Mouse (Mus musculus) megakaryocyte, embryonic 14.5 days (primary cell): Measurements from ENCODE around the gene Pdilt. TPM values are rescaled to one million over a fixed set of nuclear protein-coding genes. Genes with fewer than 3 reads are reported as not detected.
"Not testable (repeated sequence)": the region's sequence is repeated elsewhere in the genome, so short reads cannot be mapped to it uniquely, and the experiment has no call there.

Source experiments
- H3K27me3 ChIP-seq: replicated peaks from 2 replicates; pipeline ENCODE3; 2012; ENCODE audit warnings: inconsistent platforms
- H3K36me3 ChIP-seq: replicated peaks from 2 replicates; pipeline ENCODE3; 2012; ENCODE audit warnings: low read length, inconsistent platforms, mixed read lengths
- H3K4me1 ChIP-seq: 2 replicates; pipeline ENCODE4 v1.6.1; 2012; ENCODE audit warnings: inconsistent platforms
- H3K4me3 ChIP-seq: replicated peaks from 2 replicates; pipeline ENCODE3; 2012; ENCODE audit warnings: moderate library complexity, mild to moderate bottlenecking, inconsistent platforms
- H3K9me3 ChIP-seq: 2 replicates; pipeline ENCODE4 v1.6.1; 2012; ENCODE audit warnings: inconsistent platforms
- FLI1 ChIP-seq: IDR thresholded peaks from 2 replicates; pipeline ENCODE4 v1.6.1; 2012; ENCODE audit warnings: low read length, inconsistent platforms, mixed read lengths
- GATA1 ChIP-seq: IDR thresholded peaks from 3 replicates; pipeline ENCODE4 v1.6.1; 2012; ENCODE audit warnings: mixed read lengths, low read length, inconsistent platforms, borderline replicate concordance
- polyA plus RNA-seq: library from polyadenylated mRNA; stranded (reverse); fragments of >175 nt; gene quantifications from 2 replicates; pipeline ENCODE4 v1.2.3, GENCODE M21; 2012; ENCODE audit warnings: low replicate concordance; ENCODE audit not compliant: insufficient read depth

Gene Pdilt
- polyA plus RNA-seq: not detected in 2 replicates

- Histone ChIP-seq H3K36me3 (no peaks in the 10 kb centered on the region), H3K4me1 (no peaks in the 10 kb centered on the region), H3K4me3 (no peak within 1 kb of the TSS), H3K9me3 (no peaks in the 10 kb centered on the region), H3K27me3 (peaks cover 1% of the 10 kb centered on the region)
- no peak for TF ChIP-seq GATA1
- TF ChIP-seq FLI1: no peak
Observed at GRCm38 (mm10) chr7:119523389-119523788, at the start of gene Pdilt. Gene Pdilt (minus strand): TSS chr7:119523489.

- H3K4me3 ChIP-seq, H3K27me3 ChIP-seq, H3K36me3 ChIP-seq, H3K4me1 ChIP-seq, H3K9me3 ChIP-seq: not testable (repeated sequence)
Observed at GRCm38 (mm10) chr7:119562476-119562875, 39.2 kb upstream of the Pdilt start.

- TF ChIP-seq FLI1 (no peak), GATA1 (no peak)
- Histone ChIP-seq H3K9me3 (no peaks in the 10 kb centered on the region; the same call in 1 of the 2 replicates), H3K27me3 (no peaks in the 10 kb centered on the region), H3K36me3 (no peaks in the 10 kb centered on the region), H3K4me3 (no peak overlapping the region), H3K4me1 (no peaks in the 10 kb centered on the region)
Observed at GRCm38 (mm10) chr7:119561441-119561840, 38.2 kb upstream of the Pdilt start.

DNA sequence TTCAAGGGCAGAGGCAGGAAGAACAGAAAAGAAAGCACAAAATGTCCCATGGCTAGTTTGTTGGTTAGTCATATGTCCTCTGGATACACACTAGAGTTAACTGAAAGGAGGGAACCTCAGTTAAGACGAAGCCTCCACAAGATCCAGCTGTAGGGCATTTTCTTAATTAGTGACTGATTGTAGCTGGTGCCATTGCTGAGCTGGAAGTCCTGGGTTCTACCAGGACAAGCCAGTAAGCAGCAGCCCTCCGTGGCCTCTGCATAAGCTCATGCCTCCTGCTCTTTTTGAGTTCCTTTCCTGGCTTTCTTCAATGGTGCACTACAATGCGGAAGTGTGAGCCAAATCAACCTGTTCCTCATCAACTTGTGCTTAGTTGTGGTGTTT lies 37.2 kb upstream of the Pdilt start:
- no peak for TF ChIP-seq FLI1
- TF ChIP-seq GATA1: no peak
- Histone ChIP-seq H3K4me3 (no peak overlapping the region), H3K4me1 (no peaks in the 10 kb centered on the region), H3K9me3 (no peaks in the 10 kb centered on the region; the same call in 1 of the 2 replicates), H3K27me3 (no peaks in the 10 kb centered on the region), H3K36me3 (no peaks in the 10 kb centered on the region)

GRCm38 (mm10) chr7:119559789-119560451 lies 36.6 kb upstream of the Pdilt start:
- TF ChIP-seq GATA1 (no peak), FLI1 (no peak)
- no peak overlapping the region for H3K4me3 ChIP-seq
- no peaks in the 10 kb centered on the region for H3K27me3 ChIP-seq

DNA sequence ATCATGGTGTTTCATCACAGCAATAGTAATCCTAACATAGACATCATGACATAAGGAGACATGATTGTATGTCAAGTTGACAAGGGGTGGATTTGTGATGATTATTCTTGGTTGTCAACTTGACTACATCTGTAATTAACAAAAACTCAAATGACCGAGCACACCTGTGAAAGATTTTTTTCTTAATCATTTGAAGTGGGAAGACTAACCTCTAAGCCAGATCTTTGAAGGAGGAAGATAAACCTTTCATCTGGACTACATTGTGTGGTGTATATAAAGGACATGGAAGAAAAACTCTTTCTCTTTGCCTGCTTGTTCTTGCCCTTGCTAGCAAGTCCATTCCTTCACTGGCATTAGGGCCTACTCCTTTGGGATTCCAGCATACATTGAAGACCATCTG lies 30.8 kb upstream of the Pdilt start, which contains the start of gene Acsm2:
Acsm2 (plus strand) TSS at position 301 of the 400 bp plus-strand sequence.
- H3K9me3 ChIP-seq: no peaks in the 10 kb centered on the region
- no peak for TF ChIP-seq FLI1
- no peak for TF ChIP-seq GATA1
- H3K4me1 ChIP-seq: no peaks in the 10 kb centered on the region
- no peak within 1 kb of the TSS for H3K4me3 ChIP-seq
- no peaks in the 10 kb centered on the region for H3K36me3 ChIP-seq
- no peaks in the 10 kb centered on the region for H3K27me3 ChIP-seq

More at GRCm38 (mm10) chr7:119559789-119560451, 36.6 kb upstream of the Pdilt start:
- Histone ChIP-seq H3K4me1 (no peaks in the 10 kb centered on the region), H3K36me3 (no peaks in the 10 kb centered on the region), H3K9me3 (no peaks in the 10 kb centered on the region; the same call in 1 of the 2 replicates)

GRCm38 (mm10) chr7:119550471-119551222 lies 27.4 kb upstream of the Pdilt start:
- Histone ChIP-seq H3K4me1 (no peaks in the 10 kb centered on the region), H3K36me3 (no peaks in the 10 kb centered on the region), H3K4me3 (no peak overlapping the region), H3K27me3 (no peaks in the 10 kb centered on the region), H3K9me3 (no peaks in the 10 kb centered on the region)
- no peak for TF ChIP-seq GATA1
- no peak for TF ChIP-seq FLI1

DNA sequence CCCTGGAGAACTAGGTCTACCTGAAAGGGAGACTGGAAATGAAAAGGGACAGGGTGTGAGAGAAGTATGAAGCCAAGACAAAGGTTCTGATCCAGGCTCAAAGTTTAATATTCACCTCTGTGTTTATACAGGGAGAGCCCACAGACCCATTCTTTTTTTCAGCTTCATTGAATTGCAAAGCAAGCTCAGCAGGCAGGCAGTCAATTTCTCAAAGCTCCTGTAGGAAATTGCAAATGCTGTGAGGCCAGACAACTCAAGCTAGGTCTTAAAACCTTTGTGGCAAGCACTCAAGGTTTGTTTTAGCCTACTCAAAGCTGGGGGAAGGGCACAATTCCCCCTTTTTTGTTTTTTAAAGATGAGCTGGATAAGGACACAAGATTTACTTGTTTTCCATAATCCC lies 22.3 kb upstream of the Pdilt start:
- Histone ChIP-seq H3K4me1 (no peaks in the 10 kb centered on the region), H3K4me3 (no peak overlapping the region), H3K27me3 (no peaks in the 10 kb centered on the region), H3K9me3 (no peaks in the 10 kb centered on the region), H3K36me3 (no peaks in the 10 kb centered on the region)
- no peak for TF ChIP-seq GATA1
- no peak for TF ChIP-seq FLI1

DNA sequence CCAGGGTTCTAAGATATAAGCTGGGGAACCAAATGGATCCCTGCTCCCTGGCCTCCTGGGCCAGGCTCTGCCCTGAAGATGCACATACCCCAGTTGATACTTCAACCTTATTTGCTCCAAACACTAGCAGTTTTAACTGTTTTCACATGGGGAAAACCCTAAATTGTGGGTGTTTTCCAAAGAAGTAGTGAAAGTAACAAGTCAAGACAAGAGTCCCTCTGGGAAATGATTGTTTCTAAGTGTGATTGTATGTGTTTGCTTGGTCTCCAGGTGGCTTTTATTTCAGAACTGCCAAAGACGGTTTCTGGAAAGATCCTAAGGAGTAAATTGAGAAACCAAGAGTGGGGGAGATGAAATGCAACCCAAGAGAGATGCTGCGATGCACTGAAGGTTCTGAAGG lies 19.2 kb upstream of the Pdilt start:
- Histone ChIP-seq H3K36me3 (no peaks in the 10 kb centered on the region), H3K4me1 (no peaks in the 10 kb centered on the region)
- TF ChIP-seq FLI1 (no peak), GATA1 (no peak)

GRCm38 (mm10) chr7:119534389-119534788 lies 11.1 kb upstream of the Pdilt start:
- Histone ChIP-seq H3K4me3 (no peak overlapping the region), H3K9me3 (no peaks in the 10 kb centered on the region), H3K36me3 (no peaks in the 10 kb centered on the region), H3K4me1 (no peaks in the 10 kb centered on the region), H3K27me3 (no peaks in the 10 kb centered on the region)
- TF ChIP-seq FLI1: no peak
- TF ChIP-seq GATA1: no peak

More for the DNA sequence above, 19.2 kb upstream of the Pdilt start:
- H3K4me3 ChIP-seq: no peak overlapping the region
- H3K27me3 ChIP-seq: no peaks in the 10 kb centered on the region
- H3K9me3 ChIP-seq: no peaks in the 10 kb centered on the region
